Comparison of ENCODE assay signal across 8 mouse cellular contexts in genomic region chrX:95968594-95968965, GRCm38 (mm10). TPM values are rescaled to one million over a fixed set of nuclear protein-coding genes. Genes with fewer than 3 reads are reported as not detected.
DNase-seq lines count a peak whose midpoint lies in the region; ATAC-seq and TF ChIP-seq lines count a peak whose summit lies in the region.

No protein-coding gene starts in this region.

- peak; percentile 89 for ATAC-seq in neural tube, embryonic 11.5 days (ENCODE audit: insufficient read depth, low FRiP score, low TSS enrichment)
- peak; percentile 91 for ATAC-seq in embryonic facial prominence, embryonic 13.5 days (ENCODE audit: insufficient number of reproducible peaks, insufficient read depth, low FRiP score, low TSS enrichment, low read depth)
- peak; percentile 94 for ATAC-seq in limb, embryonic 11.5 days (ENCODE audit: insufficient number of reproducible peaks, low FRiP score, low TSS enrichment, low read depth)
- peak; percentile 94 for ATAC-seq in midbrain, embryonic 13.5 days

- no peak for TF ChIP-seq EP300 in heart, adult 2 months (IDR thresholded peaks at IDR 0.05; ENCODE audit: insufficient read depth, low read depth, low read length)

- peak overlapping the region; percentile 63 for H3K9ac ChIP-seq in neural tube, embryonic 11.5 days (ENCODE audit: low read length)
- peak overlapping the region; percentile 71 for H3K9ac ChIP-seq in embryonic facial prominence, embryonic 13.5 days
- H3K9ac ChIP-seq in heart, adult 2 months (ENCODE audit: low read depth, low read length): peak overlapping the region; percentile 74
- H3K9ac ChIP-seq in limb, embryonic 11.5 days (ENCODE audit: low read length): peak overlapping the region; percentile 64
- peak overlapping the region; percentile 64 for H3K9ac ChIP-seq in midbrain, embryonic 13.5 days (replicated peaks)

- peak overlapping the region; percentile 93 for H3K27ac ChIP-seq in neural tube, embryonic 11.5 days (ENCODE audit: low read depth, low read length)
- peak overlapping the region; percentile 85 for H3K27ac ChIP-seq in embryonic facial prominence, embryonic 13.5 days
- no peak overlapping the region for H3K27ac ChIP-seq in heart, adult 2 months
- no peak overlapping the region for H3K27ac ChIP-seq in kidney, adult 2 months (ENCODE audit: insufficient read depth, low read depth, low read length)
- peak overlapping the region; percentile 81 for H3K27ac ChIP-seq in limb, embryonic 11.5 days (replicated peaks; ENCODE audit: low read depth, low read length)
- H3K27ac ChIP-seq in midbrain, embryonic 13.5 days: peak overlapping the region; percentile 93
- H3K27ac ChIP-seq in spleen, adult 2 months (ENCODE audit: insufficient read depth, low read length): peak overlapping the region; percentile 57; the same call in 1 of the 2 replicates

- H3K27me3 ChIP-seq in neural tube, embryonic 11.5 days (ENCODE audit: control insufficient read depth, insufficient read depth, low read length): no peaks in the 10 kb centered on the region
- H3K27me3 ChIP-seq in embryonic facial prominence, embryonic 13.5 days: no peaks in the 10 kb centered on the region
- H3K27me3 ChIP-seq in heart, adult 2 months (ENCODE audit: control insufficient read depth, insufficient read depth, low read length): no peaks in the 10 kb centered on the region
- no peaks in the 10 kb centered on the region for H3K27me3 ChIP-seq in kidney, adult 2 months (replicated peaks; ENCODE audit: control insufficient read depth, insufficient read depth, low read length)
- no peaks in the 10 kb centered on the region for H3K27me3 ChIP-seq in limb, embryonic 11.5 days (ENCODE audit: control insufficient read depth, insufficient read depth, low read length)
- H3K27me3 ChIP-seq in midbrain, embryonic 13.5 days: no peaks in the 10 kb centered on the region
- no peaks in the 10 kb centered on the region for H3K27me3 ChIP-seq in spleen, adult 2 months (ENCODE audit: control insufficient read depth, insufficient read depth, low read length)

- intact Hi-C loops in heart, adult 2 months (cut with DNase I): no loop called here

- no peaks in the 10 kb centered on the region for H3K79me2 ChIP-seq in heart, adult 2 months (replicated peaks; ENCODE audit: control insufficient read depth, insufficient read depth, low read length)

- peak overlapping the region; percentile 31 for H3K4me3 ChIP-seq in neural tube, embryonic 11.5 days (ENCODE audit: low read depth, low read length)
- peak overlapping the region; percentile 46 for H3K4me3 ChIP-seq in embryonic facial prominence, embryonic 13.5 days
- H3K4me3 ChIP-seq in heart, adult 2 months: peak overlapping the region; percentile 20; the same call in 1 of the 2 replicates
- H3K4me3 ChIP-seq in kidney, adult 2 months (ENCODE audit: insufficient read depth, low read depth, low read length): peak overlapping the region; percentile 66
- peak overlapping the region; percentile 31 for H3K4me3 ChIP-seq in limb, embryonic 11.5 days (ENCODE audit: low read depth, low read length)
- H3K4me3 ChIP-seq in midbrain, embryonic 13.5 days (replicated peaks): peak overlapping the region; percentile 38
- peak overlapping the region; percentile 59 for H3K4me3 ChIP-seq in spleen, adult 2 months (ENCODE audit: extremely low read depth, insufficient read depth, insufficient read length)

- no peak for TF ChIP-seq POLR2A in heart, adult 2 months (IDR thresholded peaks at IDR 0.05; ENCODE audit: insufficient read depth, low read depth, low read length)
- no peak for TF ChIP-seq POLR2A in kidney, adult 2 months (IDR thresholded peaks at IDR 0.05; ENCODE audit: low read depth, low read length)
- TF ChIP-seq POLR2A in spleen, adult 2 months (IDR thresholded peaks at IDR 0.05; ENCODE audit: low read depth, low read length): no peak

- TF ChIP-seq CTCF in heart, adult 2 months (IDR thresholded peaks at IDR 0.05): no peak
- no peak for TF ChIP-seq CTCF in kidney, adult 2 months (conservative IDR thresholded peaks at IDR 0.05; ENCODE audit: insufficient read depth, insufficient read length, low read depth, low read length)
- no peak for TF ChIP-seq CTCF in spleen, adult 2 months (IDR thresholded peaks at IDR 0.05; ENCODE audit: extremely low read depth, insufficient read depth, insufficient read length, insufficient replicate concordance)

- H3K36me3 ChIP-seq in neural tube, embryonic 11.5 days (ENCODE audit: control insufficient read depth, insufficient read depth, low read length): no peaks in the 10 kb centered on the region
- no peaks in the 10 kb centered on the region for H3K36me3 ChIP-seq in embryonic facial prominence, embryonic 13.5 days
- no peaks in the 10 kb centered on the region for H3K36me3 ChIP-seq in heart, adult 2 months (ENCODE audit: control insufficient read depth, insufficient read depth, low read length)
- H3K36me3 ChIP-seq in kidney, adult 2 months (ENCODE audit: control insufficient read depth, insufficient read depth, low read length): no peaks in the 10 kb centered on the region
- H3K36me3 ChIP-seq in limb, embryonic 11.5 days (ENCODE audit: control insufficient read depth, insufficient read depth, low read length): no peaks in the 10 kb centered on the region
- no peaks in the 10 kb centered on the region for H3K36me3 ChIP-seq in midbrain, embryonic 13.5 days
- no peaks in the 10 kb centered on the region for H3K36me3 ChIP-seq in spleen, adult 2 months (ENCODE audit: control insufficient read depth, insufficient read depth, low read length)

- 27% methylated on average over 6 of the region's 6 CpGs for WGBS in neural tube, embryonic 11.5 days
- 19% methylated on average over 6 of the region's 6 CpGs for WGBS in embryonic facial prominence, embryonic 13.5 days
- WGBS in heart, adult 2 months: 14% methylated on average over 6 of the region's 6 CpGs
- 0% methylated on average over 6 of the region's 6 CpGs for WGBS in kidney, adult 2 months
- 22% methylated on average over 6 of the region's 6 CpGs for WGBS in limb, embryonic 11.5 days
- WGBS in midbrain, embryonic 13.5 days: 26% methylated on average over 6 of the region's 6 CpGs
- 28% methylated on average over 6 of the region's 6 CpGs for WGBS in spleen, adult 2 months

- H3K9me3 ChIP-seq in neural tube, embryonic 11.5 days (ENCODE audit: control insufficient read depth, low read length): no peaks in the 10 kb centered on the region
- H3K9me3 ChIP-seq in embryonic facial prominence, embryonic 13.5 days: no peaks in the 10 kb centered on the region
- H3K9me3 ChIP-seq in limb, embryonic 11.5 days (ENCODE audit: control insufficient read depth, low read length): no peaks in the 10 kb centered on the region
- H3K9me3 ChIP-seq in midbrain, embryonic 13.5 days: no peaks in the 10 kb centered on the region

- peak; percentile 88 for DNase-seq in neural tube, embryonic 11.5 days (ENCODE audit: low spot score)
- DNase-seq in neural tube, embryonic 10.5 days (ENCODE audit: extremely low spot score, low spot score): no peak
- peak; percentile 55 to 74 for DNase-seq in heart, adult 2 months
- DNase-seq in kidney, adult 2 months: peak; percentile 71
- peak; percentile 84 for DNase-seq in limb, embryonic 11.5 days (ENCODE audit: low spot score)
- peak; percentile 68 to 72 for DNase-seq in spleen, adult 2 months (ENCODE audit: low read depth in 1 of 2, low spot score in 2 of 2)

- H3K4me1 ChIP-seq in neural tube, embryonic 11.5 days (ENCODE audit: control insufficient read depth, insufficient read depth, low read length): no peaks in the 10 kb centered on the region
- H3K4me1 ChIP-seq in embryonic facial prominence, embryonic 13.5 days: no peaks in the 10 kb centered on the region
- H3K4me1 ChIP-seq in heart, adult 2 months (ENCODE audit: control insufficient read depth, insufficient read depth, low read length): no peaks in the 10 kb centered on the region
- no peaks in the 10 kb centered on the region for H3K4me1 ChIP-seq in kidney, adult 2 months (ENCODE audit: control insufficient read depth, insufficient read depth, low read length)
- H3K4me1 ChIP-seq in limb, embryonic 11.5 days (ENCODE audit: control insufficient read depth, insufficient read depth, low read length): no peaks in the 10 kb centered on the region
- H3K4me1 ChIP-seq in midbrain, embryonic 13.5 days (replicated peaks): no peaks in the 10 kb centered on the region
- H3K4me1 ChIP-seq in spleen, adult 2 months (ENCODE audit: control insufficient read depth, insufficient read depth, insufficient read length): no peaks in the 10 kb centered on the region; the same call in 1 of the 2 replicates

- H3K4me2 ChIP-seq in neural tube, embryonic 11.5 days (ENCODE audit: low read depth): peak overlapping the region; percentile 56
- peak overlapping the region; percentile 60 for H3K4me2 ChIP-seq in embryonic facial prominence, embryonic 13.5 days
- peak overlapping the region; percentile 56 for H3K4me2 ChIP-seq in limb, embryonic 11.5 days (ENCODE audit: low read depth, severe bottlenecking)
- H3K4me2 ChIP-seq in midbrain, embryonic 13.5 days (replicated peaks): peak overlapping the region; percentile 57

RNA-seq across cellular contexts. Expression of gene Las1l, which starts 11.8 kb away (rescaled TPM):
- polyA plus RNA-seq in neural tube, embryonic 11.5 days (2014; fragmentation: Nextera tagmentation; extraction: Ambion mirVana): 46.2 and 50.3 TPM in 2 replicates
- 56.8 and 60.4 TPM in 2 replicates for polyA plus RNA-seq in embryonic facial prominence, embryonic 13.5 days (2015; fragmentation: Nextera tagmentation; extraction: Ambion mirVana)
- total RNA-seq in heart, adult 2 months (2021): 10 to 100 TPM; 34.5 to 40.3 TPM
- 19.1 and 27.9 TPM in 2 replicates for polyA plus RNA-seq in heart, adult 2 months (2012; rRNA removed)
- 17.1 and 20.8 TPM in 2 replicates for polyA plus RNA-seq in kidney, adult 2 months (2012; rRNA removed)
- polyA plus RNA-seq in limb, embryonic 11.5 days (2014; fragmentation: Nextera tagmentation; extraction: Ambion mirVana): 42.3 and 53.4 TPM in 2 replicates
- polyA plus RNA-seq in midbrain, embryonic 13.5 days (2015; fragmentation: Nextera tagmentation; extraction: Ambion mirVana): 98.2 TPM in 2 replicates
- 7.3 and 9.3 TPM in 2 replicates for polyA plus RNA-seq in spleen, adult 2 months (2012; rRNA removed)

Comparison
In these comparisons a context has a peak if more than half of its experiments do, and no peak if none do; other contexts are left out.
1. H3K27ac ChIP-seq: peak in neural tube, embryonic 11.5 days (single experiment), embryonic facial prominence, embryonic 13.5 days (single experiment), limb, embryonic 11.5 days (single experiment), midbrain, embryonic 13.5 days (single experiment) and spleen, adult 2 months (single experiment); none in heart, adult 2 months (single experiment) and kidney, adult 2 months (single experiment).
2. Peak in every context shown above with its lines, with median percentiles within 50 percentile points of each other: ATAC-seq, H3K4me2 ChIP-seq, H3K4me3 ChIP-seq and H3K9ac ChIP-seq.